Mouse (Mus musculus) cerebellum, adult 2 months (tissue): ENCODE data around the gene Plekha5. TPM values are rescaled to one million over a fixed set of nuclear protein-coding genes. Genes with fewer than 3 reads are reported as not detected.

Source experiments
- DNase-seq, 2 experiments: peaks; one replicate each; pipeline ENCODE4 v3.0.0; 2021
- H3K27ac ChIP-seq: fragments of 200-500 bp; 2 replicates; pipeline ENCODE4 v1.5.1; 2012; ENCODE audit warnings: low read length, control low read depth, inconsistent platforms; ENCODE audit not compliant: insufficient read depth
- H3K27me3 ChIP-seq: fragments of 200-500 bp; 2 replicates; pipeline ENCODE4 v1.6.1; 2012; ENCODE audit warnings: inconsistent platforms, mild to moderate bottlenecking, low read length, moderate library complexity; ENCODE audit not compliant: control insufficient read depth, insufficient read depth
- H3K4me1 ChIP-seq: fragments of 200-500 bp; 2 replicates; pipeline ENCODE4 v1.6.1; 2011; ENCODE audit warnings: low read length; ENCODE audit not compliant: control insufficient read depth, insufficient read depth
- H3K4me3 ChIP-seq: fragments of 200-500 bp; replicated peaks from 2 replicates; pipeline ENCODE3; 2011; ENCODE audit warnings: mild to moderate bottlenecking, low read depth, low read length, control low read depth; ENCODE audit not compliant: insufficient read depth
- CTCF ChIP-seq: fragments of 200-500 bp; IDR thresholded peaks from 2 replicates; pipeline ENCODE4 v1.5.1; 2011; ENCODE audit warnings: low read depth, mild to moderate bottlenecking, control low read depth, low read length, moderate library complexity, borderline replicate concordance; ENCODE audit not compliant: insufficient read depth
- POLR2A ChIP-seq: fragments of 200-500 bp; IDR thresholded peaks from 2 replicates; pipeline ENCODE4 v1.6.1; 2011; ENCODE audit warnings: low read length, control low read depth, borderline replicate concordance; ENCODE audit not compliant: insufficient read depth
- WGBS: fragments of 180-500 bp; shearing (Covaris S2); methylation state at CpG from one replicate; pipeline ENCODE4 v1.1.7; 2018; 5-methylcytosine and 5-hydroxymethylcytosine counted together
- polyA plus RNA-seq: library from polyadenylated mRNA; depleted of rRNA; stranded (reverse); fragments of >200 nt; gene quantifications from 2 replicates; pipeline ENCODE4 v1.2.3, GENCODE M21; 2012

The Plekha5 gene
- polyA plus RNA-seq, 1 experiment = 118 TPM

DNA sequence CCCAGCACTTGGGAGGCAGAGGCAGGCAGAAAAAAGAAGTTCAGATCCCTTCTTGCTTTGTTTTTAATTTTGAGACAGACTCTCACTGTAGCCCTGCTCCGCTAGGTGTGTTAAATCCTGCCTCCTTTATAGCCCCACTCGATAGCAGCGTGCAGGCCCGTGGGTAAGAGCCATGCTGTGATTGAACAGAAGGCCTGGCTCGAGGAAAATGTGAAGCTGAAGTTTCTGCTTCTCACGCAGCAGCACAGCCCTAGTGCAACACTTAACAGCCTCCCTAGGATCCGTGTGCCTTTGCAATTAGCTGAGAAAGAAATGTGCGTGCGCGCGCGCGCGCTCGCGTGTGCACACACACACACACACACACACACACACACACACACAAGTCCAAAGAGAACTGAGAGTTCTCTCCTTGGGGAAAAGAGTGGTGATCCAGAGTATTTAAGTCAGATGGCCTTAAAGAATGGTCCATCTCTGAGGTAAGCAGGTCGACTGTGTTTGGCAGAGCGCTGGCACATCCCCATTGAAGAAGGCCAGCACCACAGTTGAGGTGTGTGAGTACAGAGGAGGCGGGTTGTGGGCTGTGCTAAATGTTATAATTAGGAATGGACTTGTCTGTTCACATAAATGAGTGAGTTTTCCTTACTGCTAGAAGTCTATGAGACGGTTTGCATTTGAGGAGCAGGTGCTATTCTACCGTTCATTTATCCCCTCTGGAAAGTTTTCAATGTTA, 24.3 kb downstream of the Plekha5 start:
- Histone ChIP-seq H3K27me3 (no peaks in the 10 kb centered on the region), H3K4me1 (peaks cover 18% of the 10 kb centered on the region), H3K4me3 (no peak overlapping the region), H3K27ac (no peak overlapping the region)
- TF ChIP-seq CTCF = no peak
- TF ChIP-seq POLR2A = no peak
- DNase-seq = peak in 1 of 2 experiments; percentile 30
- 56% methylated on average over 21 of the region's 21 CpGs for WGBS

DNA sequence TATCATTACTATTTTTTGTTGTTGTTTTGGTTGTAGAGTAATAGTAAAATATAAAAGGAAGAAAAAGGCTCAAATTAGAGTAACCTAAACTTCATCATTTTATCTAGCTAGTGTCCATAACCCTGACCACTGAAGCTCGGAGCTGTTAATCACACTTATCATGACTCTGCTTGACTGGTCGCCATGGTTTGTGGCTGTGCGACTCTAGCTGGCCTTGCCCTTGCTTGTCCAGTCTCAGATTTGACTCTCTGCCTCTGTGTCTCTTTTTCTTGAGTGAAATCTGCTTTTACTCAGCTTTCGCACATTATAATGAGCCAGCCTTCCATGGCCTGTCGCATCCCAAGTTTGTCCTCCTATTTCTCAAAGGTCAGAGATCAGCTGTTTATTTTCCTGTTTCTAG, 26.8 kb downstream of the Plekha5 start:
- H3K27ac ChIP-seq = no peak overlapping the region
- no peak overlapping the region for H3K4me3 ChIP-seq
- 96% methylated on average over 5 of the region's 5 CpGs for WGBS
- H3K27me3 ChIP-seq = no peaks in the 10 kb centered on the region
- DNase-seq = no peak
- no peak for TF ChIP-seq POLR2A
- no peak for TF ChIP-seq CTCF
- H3K4me1 ChIP-seq = peaks cover 9% of the 10 kb centered on the region

DNA sequence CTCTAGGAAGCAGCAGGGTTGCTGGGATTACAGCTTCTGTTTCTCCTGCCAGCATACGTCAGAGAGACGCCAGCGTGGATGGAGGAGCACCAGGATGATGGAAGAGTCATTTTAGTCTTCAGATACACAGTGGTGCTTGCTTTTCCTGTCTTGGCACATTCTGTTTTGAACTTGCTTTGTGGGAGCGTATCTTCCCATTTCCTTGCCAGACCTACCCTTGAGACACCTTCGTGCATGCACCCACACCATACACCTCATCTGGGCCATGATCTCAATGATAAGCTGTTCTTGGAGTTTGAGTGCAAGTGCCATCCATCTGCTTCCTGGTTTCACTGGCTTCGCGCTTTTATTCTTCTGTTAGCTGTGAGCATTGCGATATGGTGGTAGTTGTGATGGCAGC, 28.9 kb downstream of the Plekha5 start:
- WGBS = 63% methylated on average over 8 of the region's 8 CpGs

DNA sequence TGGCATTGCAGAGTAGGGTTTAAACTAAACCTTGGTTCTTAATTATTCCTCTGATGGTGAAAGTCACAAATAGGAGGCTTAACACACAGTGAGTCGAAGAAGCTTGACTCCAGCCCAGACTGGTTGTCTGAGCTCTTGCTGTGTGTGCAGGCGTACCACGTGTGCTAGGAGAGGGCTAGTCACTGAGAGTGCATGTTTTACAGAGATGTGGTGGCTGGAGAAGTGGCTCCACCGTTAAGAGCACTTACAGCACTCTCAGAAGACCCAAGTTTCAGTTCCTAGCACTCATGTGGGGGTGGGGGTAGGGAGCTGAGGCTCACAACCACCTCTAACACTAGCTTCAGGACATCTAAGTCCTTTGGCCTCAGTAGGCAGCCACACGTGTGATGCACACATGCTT, 29.6 kb downstream of the Plekha5 start:
- no peaks in the 10 kb centered on the region for H3K27me3 ChIP-seq
- no peak overlapping the region for H3K27ac ChIP-seq
- H3K4me3 ChIP-seq = no peak overlapping the region
- H3K4me1 ChIP-seq = peaks cover 3% of the 10 kb centered on the region
- 86% methylated on average over 5 of the region's 5 CpGs for WGBS
- DNase-seq = no peak
- TF ChIP-seq POLR2A (no peak), CTCF (no peak)

More for the DNA sequence above, 28.9 kb downstream of the Plekha5 start:
- no peak overlapping the region for H3K27ac ChIP-seq
- peaks cover 9% of the 10 kb centered on the region for H3K4me1 ChIP-seq
- TF ChIP-seq CTCF = no peak
- TF ChIP-seq POLR2A = no peak
- DNase-seq = no peak
- no peaks in the 10 kb centered on the region for H3K27me3 ChIP-seq
- no peak overlapping the region for H3K4me3 ChIP-seq

DNA sequence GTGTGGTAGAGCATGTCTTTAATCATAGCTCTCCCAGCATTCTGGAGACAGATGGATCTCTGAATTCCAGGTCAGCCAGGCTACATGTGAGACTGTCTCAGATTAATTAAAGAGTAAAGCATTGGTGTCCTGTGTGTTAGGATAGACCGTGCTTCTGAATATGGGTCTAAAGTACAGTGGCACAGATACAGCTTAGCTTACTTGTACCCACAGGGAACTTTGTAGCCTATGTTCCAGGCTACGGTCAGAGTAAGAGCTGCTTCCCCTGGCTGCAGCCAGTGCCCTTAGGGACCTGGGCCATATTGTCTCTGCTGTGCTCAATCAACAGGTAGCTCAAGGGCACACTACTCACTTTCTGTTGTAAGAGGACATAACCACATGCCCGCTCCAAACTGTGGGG, 30.5 kb downstream of the Plekha5 start:
- H3K4me1 ChIP-seq = peaks cover 3% of the 10 kb centered on the region
- no peaks in the 10 kb centered on the region for H3K27me3 ChIP-seq
- H3K27ac ChIP-seq = no peak overlapping the region
- DNase-seq = no peak
- 73% methylated on average over 3 of the region's 3 CpGs for WGBS
- TF ChIP-seq POLR2A (no peak), CTCF (no peak)
- no peak overlapping the region for H3K4me3 ChIP-seq

DNA sequence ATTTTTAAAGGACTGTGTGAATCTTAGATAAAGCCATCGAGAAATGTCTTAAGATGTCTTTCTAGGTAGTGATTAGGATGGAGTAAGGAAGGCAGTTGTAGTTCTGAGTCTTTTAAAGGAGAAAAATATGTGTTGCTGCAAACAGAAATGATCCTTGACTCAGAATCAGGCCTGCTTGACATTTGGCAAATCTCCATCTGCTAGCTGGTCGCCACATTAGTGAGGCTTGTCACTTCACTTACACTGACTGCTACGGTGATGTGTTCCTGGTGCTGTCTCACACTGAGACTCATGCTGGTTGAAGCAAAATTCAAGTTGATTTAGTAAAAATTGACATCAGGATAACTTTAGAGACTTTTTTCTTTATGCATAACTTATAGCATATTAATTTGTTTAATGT, 32.0 kb downstream of the Plekha5 start:
- H3K4me3 ChIP-seq = no peak overlapping the region
- H3K27me3 ChIP-seq = no peaks in the 10 kb centered on the region
- TF ChIP-seq POLR2A (no peak), CTCF (no peak)
- 35% methylated on average over 3 of the region's 3 CpGs for WGBS
- peaks cover 3% of the 10 kb centered on the region for H3K4me1 ChIP-seq
- DNase-seq = peak in 1 of 2 experiments; percentile 42
- H3K27ac ChIP-seq = no peak overlapping the region

DNA sequence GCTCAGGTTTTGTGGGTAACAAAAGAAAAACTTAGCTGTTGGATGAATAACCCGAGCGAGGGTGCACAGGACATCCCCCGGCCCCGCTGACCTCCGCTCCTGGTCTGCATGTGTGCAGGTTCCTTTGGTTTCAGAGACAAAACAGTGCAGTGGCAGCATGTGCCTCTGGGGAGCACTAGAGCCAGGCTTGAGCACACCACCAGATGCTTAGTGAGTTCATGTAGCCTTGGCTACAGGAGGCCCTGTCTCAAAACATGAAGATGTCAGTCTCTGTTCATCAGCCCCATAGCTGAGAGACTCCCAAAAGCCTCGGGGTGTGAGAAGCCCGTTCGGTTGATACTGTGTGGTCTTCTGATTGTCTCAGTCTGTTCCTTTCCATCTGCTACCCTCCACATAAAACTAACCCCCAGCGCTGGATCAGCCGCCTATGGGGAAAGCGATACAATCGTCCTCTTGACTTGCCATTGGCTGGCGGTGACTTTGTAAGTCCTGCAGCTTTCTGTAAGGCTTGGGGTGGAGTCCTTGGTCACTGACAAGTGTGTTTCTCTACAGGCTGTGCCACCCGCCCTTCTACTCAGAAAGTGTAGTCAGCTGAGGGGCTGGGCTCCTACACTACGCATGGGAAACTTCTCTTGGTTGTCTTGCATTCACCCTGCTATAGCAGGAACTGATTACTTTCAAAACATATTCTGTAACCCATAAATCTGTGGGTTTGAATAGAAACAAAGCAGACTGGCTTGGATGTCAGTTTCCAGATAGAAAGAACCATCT, 32.7 kb downstream of the Plekha5 start:
- Histone ChIP-seq H3K27ac (no peak overlapping the region), H3K27me3 (no peaks in the 10 kb centered on the region), H3K4me3 (no peak overlapping the region), H3K4me1 (peaks cover 3% of the 10 kb centered on the region)
- TF ChIP-seq POLR2A = no peak
- no peak for TF ChIP-seq CTCF
- 66% methylated on average over 15 of the region's 15 CpGs for whole genome bisulfite sequencing
- DNase-seq = no peak

DNA sequence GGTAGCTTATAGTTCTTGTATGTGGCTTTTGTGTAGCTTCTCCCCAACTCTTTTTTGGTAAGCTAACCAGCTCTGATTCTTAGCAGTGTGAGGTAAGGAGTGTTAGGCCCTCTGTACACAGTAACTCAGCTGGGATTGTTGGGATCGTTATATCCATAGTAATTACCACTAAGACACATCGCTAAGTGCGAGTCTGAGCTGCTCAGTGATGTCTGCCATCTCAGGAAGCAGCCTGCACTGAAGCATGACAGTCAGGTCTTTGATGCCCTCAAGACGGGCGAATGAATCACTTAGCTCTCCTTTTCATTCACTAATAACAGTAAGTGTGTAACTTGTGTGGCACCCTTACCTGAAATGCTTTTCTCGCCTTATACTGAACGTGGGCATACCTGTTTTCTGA, 36.5 kb downstream of the Plekha5 start:
- 84% methylated on average over 7 of the region's 7 CpGs for WGBS

More for the DNA sequence above, 36.5 kb downstream of the Plekha5 start:
- TF ChIP-seq POLR2A (no peak), CTCF (no peak)
- Histone ChIP-seq H3K27me3 (no peaks in the 10 kb centered on the region), H3K27ac (no peak overlapping the region), H3K4me3 (no peak overlapping the region), H3K4me1 (no peaks in the 10 kb centered on the region; the same call in 1 of the 2 replicates)
- no peak for DNase-seq
